Mouse (Mus musculus): ENCODE data around the gene Lmtk2.

The Lmtk2 gene

DNA sequence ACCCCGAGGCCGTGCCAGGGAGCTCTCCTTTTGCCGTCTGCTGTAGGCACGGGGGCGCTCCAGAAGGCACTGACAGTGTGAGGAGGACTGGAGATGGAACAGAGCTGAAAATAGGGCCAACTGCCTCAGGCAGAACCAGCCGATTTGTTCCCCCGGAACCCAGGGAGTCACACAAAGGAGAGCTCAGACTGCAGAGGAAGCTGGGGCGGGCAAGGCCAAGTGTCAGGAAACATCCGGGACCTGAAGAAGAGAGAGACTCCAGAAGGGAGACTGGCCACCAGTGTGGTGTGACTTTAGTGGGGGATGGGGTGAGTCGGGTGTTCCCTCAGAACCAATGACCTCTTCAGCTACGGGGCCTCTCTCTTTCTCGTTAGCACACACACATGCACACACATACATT is 119.1 kb downstream of the Lmtk2 start:
- DNase-seq (ENCODE audit: low spot score), result peak; percentile 22

DNA sequence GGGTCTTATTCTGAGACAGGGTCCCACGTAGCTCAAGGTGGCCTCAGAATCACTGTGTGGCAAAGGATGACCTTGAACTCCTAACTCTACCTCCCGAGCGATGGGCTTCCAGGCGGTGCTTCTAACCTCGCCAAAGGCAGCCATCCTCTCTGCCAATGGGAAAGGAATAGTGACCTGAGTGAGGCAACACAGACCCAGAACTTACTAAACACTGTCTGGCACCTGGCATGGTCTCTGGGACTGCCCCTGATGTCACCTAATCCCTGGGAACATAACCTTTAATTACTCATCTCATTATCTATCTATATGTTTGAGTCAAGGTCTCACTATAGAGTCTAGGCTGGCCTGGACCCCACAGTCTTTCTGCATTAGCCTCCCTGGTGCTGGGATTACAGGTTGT is 119.7 kb downstream of the Lmtk2 start:
- DNase-seq (ENCODE audit: low spot score), result no peak

DNA sequence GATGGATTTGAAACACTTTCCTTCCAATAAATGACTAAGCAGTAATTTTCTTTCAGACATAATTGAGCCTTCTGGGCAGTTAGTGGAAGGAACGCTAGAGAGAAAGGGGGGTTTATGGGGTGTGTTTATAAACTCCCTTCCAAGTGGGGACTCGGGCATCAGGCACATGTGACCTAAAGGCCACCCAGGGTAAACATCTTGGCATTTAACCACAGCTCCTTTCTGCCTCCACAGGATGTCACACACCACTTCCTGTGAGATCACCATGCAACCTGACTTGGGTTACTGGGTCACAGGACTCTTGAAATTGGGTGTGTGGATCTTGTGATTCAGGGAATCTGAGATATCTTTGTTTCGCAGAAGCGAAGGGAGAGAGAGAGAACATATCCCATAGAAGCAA is 121.1 kb downstream of the Lmtk2 start:
- DNase-seq (ENCODE audit: low spot score), result no peak

DNA sequence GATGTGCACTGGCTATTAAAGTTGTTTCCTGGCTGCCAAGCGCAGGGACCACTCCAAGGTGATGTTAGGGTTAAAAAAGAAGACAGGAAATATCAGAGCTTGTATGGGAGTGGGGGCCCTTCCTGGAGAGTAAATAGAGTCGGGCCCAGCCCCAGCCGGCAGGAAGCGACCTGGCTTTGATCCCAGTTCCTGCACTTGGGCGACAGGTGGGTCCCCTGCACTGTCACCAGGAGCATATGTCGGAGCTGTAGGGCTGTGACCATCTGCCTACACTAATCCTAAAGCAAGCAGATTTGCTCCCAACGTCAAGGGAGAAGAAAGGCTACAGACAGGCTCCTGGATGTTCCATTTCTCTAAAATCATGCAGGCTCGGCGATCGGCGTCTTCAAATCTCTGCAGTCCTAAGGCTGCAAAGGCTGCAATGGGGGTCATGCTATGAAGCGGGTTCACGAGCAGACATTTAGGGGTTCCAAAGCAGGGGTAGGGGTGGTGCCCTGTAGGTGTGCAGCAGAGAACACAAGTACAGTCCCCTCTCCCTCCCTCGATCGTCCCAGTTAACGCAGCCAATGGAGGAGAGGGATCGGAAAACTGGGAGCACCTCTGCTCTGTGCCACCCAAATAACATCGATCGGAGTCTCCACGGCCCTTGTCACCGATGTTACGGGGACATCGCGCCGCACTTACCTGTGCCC is 122.7 kb downstream of the Lmtk2 start:
- DNase-seq (ENCODE audit: low spot score), result no peak

DNA sequence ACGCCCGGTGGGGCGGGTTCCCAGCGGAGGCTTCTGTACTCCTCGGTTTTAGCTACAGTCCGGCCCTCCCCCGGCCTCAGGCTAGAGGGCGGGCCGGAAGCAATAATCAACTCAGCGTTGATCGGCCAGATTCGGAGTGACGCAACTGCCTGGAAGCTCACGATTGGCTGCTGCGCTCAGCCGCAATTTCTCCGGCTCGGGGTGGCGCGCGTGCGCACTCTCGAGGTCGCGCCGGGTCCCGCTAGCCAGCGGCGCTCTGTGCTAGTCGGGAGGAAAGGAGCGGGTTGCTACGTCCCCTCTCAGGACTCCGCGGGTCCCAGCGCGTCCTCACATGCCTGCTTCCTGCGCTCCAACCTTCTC is 123.2 kb downstream of the Lmtk2 start, which contains the start of gene Tecpr1:
TSS of gene Tecpr1 (minus strand) at position 113 of the 360 bp plus-strand sequence.
- peak; percentile 98 for DNase-seq (ENCODE audit: low spot score)

DNA sequence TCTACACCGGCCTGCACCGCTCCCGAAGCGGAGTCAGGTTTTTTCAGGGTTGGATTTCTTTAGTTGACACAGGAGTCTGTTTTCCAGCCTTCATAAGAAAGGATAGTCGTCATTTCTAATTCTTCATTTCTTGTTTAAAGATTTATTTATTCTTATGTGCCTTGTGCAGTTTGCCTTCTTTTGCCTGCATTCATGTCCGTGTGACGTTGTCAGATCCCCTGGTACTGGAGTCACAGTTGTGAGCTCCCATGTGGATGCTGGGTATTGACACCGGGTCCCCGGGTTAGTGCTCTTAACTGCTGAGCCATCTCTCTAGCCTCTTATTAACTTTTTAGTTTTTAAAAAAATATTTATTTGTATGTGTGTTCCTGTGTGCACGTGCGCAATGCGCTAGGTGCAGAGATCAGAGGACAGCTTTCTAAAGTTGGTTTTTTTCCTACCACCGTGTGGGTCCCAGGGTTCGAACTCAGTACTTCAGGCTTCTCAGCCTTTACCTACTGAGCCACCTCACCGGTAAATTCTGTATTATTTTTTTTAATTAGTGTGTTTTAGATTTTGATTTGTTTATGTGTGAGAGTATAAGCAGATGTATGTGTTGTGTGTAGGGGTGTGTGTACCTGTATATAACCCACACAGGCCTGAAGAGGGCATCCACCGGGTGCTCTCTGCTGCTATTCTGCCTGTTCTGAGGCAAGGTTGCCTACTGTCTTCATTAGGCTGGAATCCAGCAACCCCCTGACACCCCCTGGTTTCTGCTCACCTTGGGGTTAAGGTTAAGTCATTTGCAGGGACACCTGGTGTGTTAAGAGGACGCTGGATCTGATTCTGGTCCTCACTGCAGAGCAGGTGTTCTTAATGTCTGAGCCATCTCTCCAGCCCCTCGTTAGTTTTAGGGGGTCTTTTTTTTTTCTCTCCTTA is 123.9 kb downstream of the Lmtk2 start:
- peak; percentile 16 for DNase-seq (ENCODE audit: low spot score)

DNA sequence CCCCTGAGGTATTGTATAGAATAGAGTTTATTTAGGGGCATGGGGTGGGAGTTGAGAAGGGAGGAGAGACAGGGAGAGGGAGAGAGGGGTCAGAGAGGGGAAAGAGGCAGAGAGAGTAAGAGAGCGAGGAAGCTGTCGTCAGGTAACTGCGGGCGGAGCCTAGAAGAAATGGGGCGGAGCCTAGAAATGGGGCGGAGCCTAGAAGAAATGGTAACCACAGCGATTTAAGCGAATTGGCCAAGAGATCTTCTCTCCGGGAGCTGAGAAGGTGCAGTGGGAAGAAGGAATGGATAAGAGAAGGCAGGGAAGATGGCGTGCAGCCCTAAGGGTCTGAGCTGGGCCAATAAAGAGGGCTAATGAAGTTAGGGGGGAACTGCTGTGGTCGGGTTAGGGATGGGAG is 126.0 kb downstream of the Lmtk2 start:
- no peak for DNase-seq (ENCODE audit: low spot score)

DNA sequence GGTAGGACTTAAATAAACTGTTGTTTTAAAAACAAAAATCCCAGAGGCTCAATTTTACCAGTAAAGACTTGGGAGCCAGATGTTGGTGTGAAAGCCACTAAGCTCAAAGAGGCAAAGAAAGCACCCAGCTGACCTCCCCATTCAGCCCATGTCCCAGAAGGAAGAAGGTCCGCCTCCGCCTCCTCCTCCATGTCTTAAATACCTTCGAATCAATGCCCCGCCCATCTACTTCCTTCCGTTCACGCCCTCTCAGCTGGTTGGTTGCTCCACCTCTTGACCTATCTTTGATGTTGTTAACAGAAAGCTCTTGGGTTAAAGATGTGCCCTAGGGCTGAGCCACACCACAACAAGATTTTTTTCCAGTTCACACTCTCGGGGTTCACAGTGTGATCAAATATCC is 130.0 kb downstream of the Lmtk2 start:
- no peak for DNase-seq (ENCODE audit: low spot score)

DNA sequence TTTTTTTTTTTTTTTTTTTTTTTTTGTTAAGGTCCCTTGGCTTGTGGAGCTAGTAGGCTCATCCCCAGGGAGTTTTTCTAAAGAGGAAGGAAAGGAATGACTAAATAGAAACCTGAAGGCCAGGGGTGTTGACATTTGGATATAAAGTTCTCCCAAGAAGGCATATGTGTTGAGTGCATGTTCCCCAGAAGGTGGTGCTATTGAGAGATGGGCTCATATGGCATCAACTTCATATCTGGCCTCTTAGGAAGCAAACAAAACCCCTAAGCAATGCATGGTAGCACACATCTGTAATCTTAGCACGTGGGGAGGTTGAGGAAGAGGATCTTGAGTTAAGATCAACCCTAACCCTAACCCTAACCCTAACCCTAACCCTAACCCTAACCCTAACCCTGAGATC is 131.2 kb downstream of the Lmtk2 start:
- DNase-seq (ENCODE audit: low spot score), result peak; percentile 26

DNA sequence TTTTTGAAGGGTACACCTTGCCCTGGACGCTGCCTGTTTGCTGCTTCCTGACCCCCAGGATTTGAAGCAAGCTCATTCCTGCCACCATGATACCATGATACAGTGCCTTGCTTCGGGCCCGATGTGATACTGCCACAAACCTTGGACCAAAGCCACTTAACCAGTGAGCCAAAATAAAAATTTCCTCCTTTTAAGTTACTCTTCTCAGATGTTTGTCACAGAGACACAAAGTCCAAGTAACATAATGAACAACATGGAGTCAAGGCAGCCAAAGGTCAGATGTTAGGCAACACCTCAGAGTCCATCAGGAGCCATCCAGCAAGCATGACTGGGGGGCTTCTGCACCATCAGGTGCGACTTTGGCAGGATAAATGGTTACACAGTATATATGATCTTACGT is 132.3 kb downstream of the Lmtk2 start:
- no peak for DNase-seq (ENCODE audit: low spot score)

DNA sequence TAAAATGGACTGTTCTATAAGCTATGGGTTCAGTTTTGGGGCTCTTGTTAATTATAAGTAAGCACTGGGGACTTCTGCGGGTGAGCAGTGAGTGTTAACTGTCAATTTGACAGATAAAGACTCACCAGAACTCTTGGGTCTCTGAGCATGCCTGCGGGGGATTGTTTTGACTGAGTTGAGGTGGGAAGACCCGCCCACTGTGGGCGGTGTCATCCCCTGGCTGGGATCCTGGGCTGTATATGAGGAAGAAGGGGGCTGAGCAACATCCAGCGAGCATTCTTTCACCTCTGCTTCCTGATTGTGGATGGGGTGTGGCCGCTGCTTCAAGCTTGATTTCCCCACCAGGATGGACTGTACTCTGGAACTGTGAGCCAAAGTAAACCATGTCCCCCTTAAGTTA is 134.0 kb downstream of the Lmtk2 start:
- no peak for DNase-seq (ENCODE audit: low spot score)

DNA sequence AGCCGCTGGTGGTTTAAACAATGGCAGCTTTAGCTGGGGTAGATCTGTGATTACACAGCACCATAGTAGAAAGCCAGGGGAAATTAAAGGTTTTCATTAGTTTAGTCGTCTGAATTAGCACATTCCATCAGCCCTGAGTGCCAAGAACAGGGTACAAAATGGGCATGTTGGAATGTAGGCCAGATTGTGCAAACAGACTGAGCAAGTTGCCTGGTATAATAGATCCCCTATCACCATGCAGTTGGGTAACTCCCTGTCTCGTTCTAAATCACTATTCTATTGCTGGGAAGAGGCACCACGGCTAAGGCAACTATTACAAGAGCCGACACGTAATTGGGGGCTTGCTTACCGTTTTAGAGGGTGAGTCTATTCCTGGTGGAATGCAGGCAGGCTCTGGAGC is 134.5 kb downstream of the Lmtk2 start:
- no peak for DNase-seq (ENCODE audit: low spot score)
